Mouse (Mus musculus) liver, embryonic 11.5 days (tissue): ENCODE data around the gene Cd80. TPM values are rescaled to one million over a fixed set of nuclear protein-coding genes. Genes with fewer than 3 reads are reported as not detected.

ENCODE experiments used
- ATAC-seq: fragments of 200-750 bp; cut with Nextera tagmentation; replicated peaks from 2 replicates; pipeline ENCODE4 v1.8.0; 2017; ENCODE audit warnings: moderate number of reproducible peaks, mild to moderate bottlenecking, moderate TSS enrichment, moderate library complexity; ENCODE audit not compliant: low FRiP score
- DNase-seq: peaks from one replicate; pipeline ENCODE4 v3.0.0-alpha.2; 2017; ENCODE audit warnings: low spot score
- H3K27ac ChIP-seq: fragments of 300-500 bp; sonication (generic); 2 replicates; pipeline ENCODE4 v1.5.1; 2014; ENCODE audit warnings: mild to moderate bottlenecking, low read depth, low read length, control low read depth
- H3K27me3 ChIP-seq: fragments of 300-500 bp; sonication (generic); replicated peaks from 2 replicates; pipeline ENCODE4 v1.6.1; 2014; ENCODE audit warnings: low read length, mixed read lengths; ENCODE audit not compliant: control insufficient read depth, insufficient read depth
- H3K36me3 ChIP-seq: fragments of 300-500 bp; sonication (generic); 2 replicates; pipeline ENCODE4 v1.6.1; 2014; ENCODE audit warnings: mild to moderate bottlenecking, low read length, moderate library complexity, mixed read lengths; ENCODE audit not compliant: control insufficient read depth, insufficient read depth
- H3K4me1 ChIP-seq: fragments of 300-500 bp; sonication (generic); replicated peaks from 2 replicates; pipeline ENCODE4 v1.6.1; 2014; ENCODE audit warnings: low read length, mixed read lengths; ENCODE audit not compliant: control insufficient read depth, insufficient read depth
- H3K4me2 ChIP-seq: fragments of 300-500 bp; sonication (generic); 2 replicates; pipeline ENCODE4 v1.6.1; 2014; ENCODE audit warnings: mild to moderate bottlenecking, control low read depth, moderate library complexity
- H3K4me3 ChIP-seq: fragments of 300-500 bp; sonication (generic); 2 replicates; pipeline ENCODE4 v1.5.1; 2014; ENCODE audit warnings: low read depth, low read length, control low read depth
- H3K9ac ChIP-seq: fragments of 300-500 bp; sonication (generic); 2 replicates; pipeline ENCODE4 v1.6.1; 2014; ENCODE audit warnings: low read depth, low read length, control low read depth
- H3K9me3 ChIP-seq: fragments of 300-500 bp; sonication (generic); 2 replicates; pipeline ENCODE4 v1.6.1; 2016; ENCODE audit warnings: low read length, inconsistent platforms, mixed read lengths; ENCODE audit not compliant: control insufficient read depth
- WGBS: fragments of 180-500 bp; shearing (Covaris S2); extraction: QIAGEN DNeasy Blood & Tissue Kit; methylation state at CpG from one replicate; pipeline ENCODE4 v1.1.7; 2014; 5-methylcytosine and 5-hydroxymethylcytosine counted together
- polyA plus RNA-seq: library from polyadenylated mRNA; unstranded; fragments of >200 nt; fragmentation: Nextera tagmentation; extraction: Ambion mirVana; gene quantifications from 2 replicates; pipeline ENCODE4 v1.2.1, GENCODE M21; 2014

The Cd80 gene
- polyA plus RNA-seq, 1 experiment from 2014 or later: 0.23 TPM

- WGBS: 89% methylated on average over 2 of the region's 2 CpGs
- peaks cover 16% of the 10 kb centered on the region for H3K36me3 ChIP-seq
- no peak for DNase-seq
Measured at GRCm38 (mm10) chr16:38510846-38511245, 55.5 kb downstream of the Cd80 start.

DNA sequence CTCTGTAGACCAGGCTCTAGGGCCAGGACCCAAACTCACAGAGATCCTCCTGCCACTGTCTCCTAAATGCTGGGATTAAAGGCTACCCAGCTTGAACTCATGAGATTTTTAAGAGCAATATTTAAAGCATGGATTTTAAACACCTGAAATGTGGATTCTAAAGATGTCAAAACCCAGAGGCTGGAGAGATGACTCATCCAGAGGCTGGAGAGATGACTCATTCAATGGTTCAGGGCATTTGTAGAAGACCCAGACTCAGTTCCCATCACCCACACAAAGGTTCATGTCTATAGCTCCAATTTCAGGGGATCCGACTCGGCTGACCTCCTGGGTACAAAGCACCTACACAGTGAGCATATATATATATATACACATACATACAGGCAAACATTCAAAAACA is 63.8 kb downstream of the Cd80 start:
- H3K9ac ChIP-seq: no peak overlapping the region
- DNase-seq: no peak
- no peaks in the 10 kb centered on the region for H3K9me3 ChIP-seq
- H3K27ac ChIP-seq: no peak overlapping the region
- no peaks in the 10 kb centered on the region for H3K27me3 ChIP-seq
- no peak for ATAC-seq
- peaks cover 17% of the 10 kb centered on the region for H3K36me3 ChIP-seq
- 92% methylated on average over 2 of the region's 2 CpGs for whole genome bisulfite sequencing
- no peak overlapping the region for H3K4me3 ChIP-seq
- peaks cover 14% of the 10 kb centered on the region; the same call in 1 of the 2 replicates for H3K4me1 ChIP-seq
- no peak overlapping the region for H3K4me2 ChIP-seq

More at GRCm38 (mm10) chr16:38510846-38511245, 55.5 kb downstream of the Cd80 start:
- Histone ChIP-seq H3K27ac (no peak overlapping the region), H3K27me3 (no peaks in the 10 kb centered on the region), H3K4me1 (no peaks in the 10 kb centered on the region), H3K4me2 (no peak overlapping the region), H3K9ac (no peak overlapping the region), H3K4me3 (no peak overlapping the region), H3K9me3 (no peaks in the 10 kb centered on the region)
- no peak for ATAC-seq

- Histone ChIP-seq H3K4me2 (peak overlapping the region; percentile 75), H3K4me1 (peaks cover 14% of the 10 kb centered on the region; the same call in 1 of the 2 replicates), H3K27ac (no peak overlapping the region), H3K9ac (peak overlapping the region; percentile 99), H3K9me3 (no peaks in the 10 kb centered on the region), H3K4me3 (peak overlapping the region; percentile 99), H3K36me3 (peaks cover 22% of the 10 kb centered on the region), H3K27me3 (no peaks in the 10 kb centered on the region)
- DNase-seq (no peak), ATAC-seq (no peak)
- WGBS: 28% methylated on average over 8 of the region's 8 CpGs
Measured at GRCm38 (mm10) chr16:38521211-38521987, 66.0 kb downstream of the Cd80 start.

DNA sequence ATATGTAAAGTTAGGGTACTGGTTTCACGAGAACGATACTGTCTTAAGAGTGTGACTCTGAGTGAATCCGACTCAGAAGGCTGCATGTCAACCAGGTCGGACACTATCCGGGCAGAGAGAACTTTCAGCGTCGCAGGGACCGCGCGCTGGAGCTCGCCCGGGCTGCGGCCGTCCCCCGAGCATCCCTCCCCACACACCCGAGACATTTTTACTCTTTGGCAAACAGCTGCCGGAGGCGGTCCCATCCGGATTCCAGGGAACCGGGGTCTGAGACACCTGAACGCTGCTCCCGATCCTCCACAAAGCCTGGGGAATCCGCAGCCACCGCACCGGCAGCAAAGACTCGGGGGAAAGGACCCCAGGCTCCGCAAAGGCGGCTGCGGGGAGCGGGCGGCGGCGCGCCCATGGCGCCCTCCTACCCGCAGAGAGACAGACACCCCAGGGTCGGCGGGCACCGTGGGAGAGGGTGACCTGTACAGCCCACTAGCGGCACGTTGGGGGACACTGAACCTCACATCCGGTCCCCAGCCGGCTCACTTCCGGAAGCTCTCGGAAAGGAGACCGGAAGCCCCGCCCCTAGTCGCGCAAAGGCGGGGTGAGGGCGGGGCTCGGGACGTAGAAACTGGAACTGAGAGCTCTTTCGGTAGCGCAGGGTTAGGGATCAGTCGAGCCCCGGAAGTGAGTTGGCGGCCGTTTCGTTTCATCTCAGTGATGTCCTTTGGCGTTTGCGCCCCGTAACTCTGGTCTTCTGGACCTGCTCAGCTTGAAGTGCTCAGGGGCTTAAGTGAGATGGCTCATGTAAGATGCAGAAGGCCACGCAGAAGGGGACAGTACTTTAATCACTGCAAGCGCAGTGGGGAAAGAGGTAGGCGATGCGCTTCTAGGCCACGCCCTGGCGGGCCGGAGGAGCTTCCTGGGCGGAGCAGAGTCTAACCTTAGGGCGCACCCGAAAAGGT is 67.0 kb downstream of the Cd80 start, which contains the start of gene Timmdc1:
Gene Timmdc1, minus strand, starts transcription at position 535 of the 956 bp plus-strand sequence.
- peak; percentile 97 for ATAC-seq
- WGBS: under 1% methylated on average over 73 of the region's 73 CpGs
- peak within 1 kb of the TSS; percentile 99 for H3K4me3 ChIP-seq

DNA sequence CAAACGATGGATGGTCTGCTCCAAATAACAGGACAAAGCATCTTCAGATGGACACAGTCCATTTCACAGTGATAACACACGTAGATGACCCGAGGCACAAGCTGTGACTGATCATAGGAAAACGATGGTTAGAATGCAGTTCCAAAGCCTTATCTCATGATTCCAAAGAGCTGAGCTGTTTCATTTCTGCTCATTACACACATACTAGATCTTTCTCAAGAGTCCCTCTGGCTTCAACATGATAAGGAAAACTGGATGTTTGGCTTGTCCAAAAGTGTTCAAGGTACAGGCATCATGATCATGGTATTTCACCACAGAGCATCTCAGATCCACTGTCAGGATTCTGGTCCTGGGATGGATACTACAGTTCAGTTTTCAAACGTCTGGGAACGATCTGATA is 70.9 kb downstream of the Cd80 start:
- DNase-seq (no peak), ATAC-seq (no peak)
- Histone ChIP-seq H3K36me3 (peaks cover 23% of the 10 kb centered on the region), H3K4me3 (no peak overlapping the region), H3K27ac (no peak overlapping the region), H3K9me3 (no peaks in the 10 kb centered on the region), H3K27me3 (no peaks in the 10 kb centered on the region), H3K4me1 (peaks cover 8% of the 10 kb centered on the region; the same call in 1 of the 2 replicates), H3K4me2 (no peak overlapping the region), H3K9ac (no peak overlapping the region)
- 82% methylated on average over 6 of the region's 6 CpGs for WGBS

More for the DNA sequence above, 67.0 kb downstream of the Cd80 start, which contains the start of gene Timmdc1:
- Histone ChIP-seq H3K36me3 (peaks cover 17% of the 10 kb centered on the region), H3K9me3 (no peaks in the 10 kb centered on the region), H3K27me3 (no peaks in the 10 kb centered on the region), H3K9ac (peak within 1 kb of the TSS; percentile 99), H3K4me2 (peak within 1 kb of the TSS; percentile 75), H3K27ac (peak within 1 kb of the TSS; percentile 96), H3K4me1 (peaks cover 14% of the 10 kb centered on the region; the same call in 1 of the 2 replicates)
- peak; percentile 97 for DNase-seq

GRCm38 (mm10) chr16:38536544-38537146 is 81.3 kb downstream of the Cd80 start:
- Histone ChIP-seq H3K27ac (no peak overlapping the region), H3K4me2 (no peak overlapping the region), H3K4me3 (no peak overlapping the region), H3K9me3 (no peaks in the 10 kb centered on the region), H3K36me3 (peaks cover 12% of the 10 kb centered on the region), H3K9ac (no peak overlapping the region), H3K4me1 (no peaks in the 10 kb centered on the region), H3K27me3 (no peaks in the 10 kb centered on the region)
- WGBS: 48% methylated on average over 8 of the region's 8 CpGs
- DNase-seq (peak; percentile 51), ATAC-seq (peak; percentile 25)

DNA sequence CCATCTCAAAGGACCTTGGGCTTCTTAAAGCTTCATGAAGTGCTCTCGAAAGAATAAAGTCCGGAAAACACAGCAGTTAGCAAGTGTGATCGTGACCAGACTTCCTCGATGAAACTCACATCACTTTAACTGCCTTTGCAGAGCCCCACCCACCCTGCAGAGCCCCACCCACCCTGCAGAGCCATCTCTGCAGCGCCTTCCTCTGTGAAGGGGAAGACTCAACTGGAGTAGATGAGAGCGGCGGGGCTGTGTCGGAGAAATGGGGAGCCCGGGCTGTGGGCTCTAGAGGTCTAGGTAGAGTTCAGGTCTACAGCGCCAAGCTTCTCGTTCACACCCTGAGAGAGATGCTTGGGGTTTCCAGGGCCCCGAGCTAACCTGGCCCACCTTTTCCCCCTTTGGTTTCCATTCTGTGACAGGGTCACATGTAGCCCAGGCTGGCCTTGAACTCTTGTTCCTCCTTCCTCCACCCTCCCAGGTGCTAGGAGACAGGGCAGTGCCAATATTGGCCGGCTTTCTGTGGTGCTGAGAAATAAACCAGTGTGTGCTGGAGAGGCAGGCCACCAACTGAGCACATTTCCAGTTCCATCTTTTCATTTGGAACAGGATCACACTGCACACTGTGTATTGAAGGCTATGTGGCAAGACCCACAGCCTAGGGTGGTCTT is 83.5 kb downstream of the Cd80 start:
- Histone ChIP-seq H3K9ac (no peak overlapping the region), H3K4me1 (no peaks in the 10 kb centered on the region), H3K4me3 (no peak overlapping the region), H3K27ac (no peak overlapping the region), H3K9me3 (no peaks in the 10 kb centered on the region), H3K4me2 (no peak overlapping the region), H3K36me3 (peaks cover 19% of the 10 kb centered on the region), H3K27me3 (no peaks in the 10 kb centered on the region)
- no peak for DNase-seq
- 83% methylated on average over 13 of the region's 13 CpGs for WGBS
- ATAC-seq: no peak
